Mouse (Mus musculus): Measurements from ENCODE around the gene Nacc1. TPM values are rescaled to one million over a fixed set of nuclear protein-coding genes. Genes with fewer than 3 reads are reported as not detected.

The Nacc1 gene
- polyA plus RNA-seq, 1 experiment, result 7.0 TPM

GRCm38 (mm10) chr8:84703466-84704249 lies 16.0 kb upstream of the Nacc1 start:
- Histone ChIP-seq H3K4me1 (ENCODE audit: control insufficient read depth) (peaks cover 84% of the 10 kb centered on the region), H3K9me3 (ENCODE audit: control insufficient read depth, low read length) (no peaks in the 10 kb centered on the region; the same call in 1 of the 2 replicates), H3K36me3 (ENCODE audit: control insufficient read depth) (peaks cover 50% of the 10 kb centered on the region), H3K4me3 (replicated peaks) (peak overlapping the region; percentile 90), H3K27me3 (ENCODE audit: control insufficient read depth) (peaks cover 40% of the 10 kb centered on the region)
- TF ChIP-seq GATA1 (IDR thresholded peaks at IDR 0.05; ENCODE audit: low read length), result 0 out of 2 replicates have a peak, but pooled peaks have one; percentile 37
- no peak for TF ChIP-seq TAL1 (IDR thresholded peaks at IDR 0.05; ENCODE audit: low read length)

- Histone ChIP-seq H3K4me3 (replicated peaks) (peak overlapping the region; percentile 90), H3K36me3 (ENCODE audit: control insufficient read depth) (peaks cover 56% of the 10 kb centered on the region), H3K9me3 (ENCODE audit: control insufficient read depth, low read length) (no peaks in the 10 kb centered on the region; the same call in 1 of the 2 replicates), H3K4me1 (ENCODE audit: control insufficient read depth) (peaks cover 84% of the 10 kb centered on the region), H3K27me3 (ENCODE audit: control insufficient read depth) (peaks cover 36% of the 10 kb centered on the region)
- TF ChIP-seq GATA1 (IDR thresholded peaks at IDR 0.05; ENCODE audit: low read length), result no peak
- TF ChIP-seq TAL1 (IDR thresholded peaks at IDR 0.05; ENCODE audit: low read length), result no peak
Measured at GRCm38 (mm10) chr8:84702963-84703465, 15.4 kb upstream of the Nacc1 start.

- no peaks in the 10 kb centered on the region; the same call in 1 of the 2 replicates for H3K9me3 ChIP-seq (ENCODE audit: control insufficient read depth, low read length)
- peaks cover 61% of the 10 kb centered on the region for H3K36me3 ChIP-seq (ENCODE audit: control insufficient read depth)
- peaks cover 83% of the 10 kb centered on the region for H3K4me1 ChIP-seq (ENCODE audit: control insufficient read depth)
- no peak for TF ChIP-seq TAL1 (IDR thresholded peaks at IDR 0.05; ENCODE audit: low read length)
- peaks cover 31% of the 10 kb centered on the region for H3K27me3 ChIP-seq (ENCODE audit: control insufficient read depth)
- peak overlapping the region; percentile 90 for H3K4me3 ChIP-seq (replicated peaks)
Measured at GRCm38 (mm10) chr8:84702561-84702960, 14.9 kb upstream of the Nacc1 start.

- peaks cover 74% of the 10 kb centered on the region for H3K36me3 ChIP-seq (ENCODE audit: control insufficient read depth)
- H3K9me3 ChIP-seq (ENCODE audit: control insufficient read depth, low read length), result no peaks in the 10 kb centered on the region
- TF ChIP-seq GATA1 (IDR thresholded peaks at IDR 0.05; ENCODE audit: low read length) (peak; percentile 99), TAL1 (IDR thresholded peaks at IDR 0.05; ENCODE audit: low read length) (peak; percentile 100)
- peak within 1 kb of the TSS; percentile 90 for H3K4me3 ChIP-seq (replicated peaks)
- peaks cover 73% of the 10 kb centered on the region for H3K4me1 ChIP-seq (ENCODE audit: control insufficient read depth)
- peaks cover 18% of the 10 kb centered on the region for H3K27me3 ChIP-seq (ENCODE audit: control insufficient read depth)
Measured at GRCm38 (mm10) chr8:84700941-84701911, 13.6 kb upstream of the Nacc1 start, which contains the start of gene Lyl1. Gene Lyl1, plus strand, starts transcription at chr8:84701457.

GRCm38 (mm10) chr8:84700526-84700925 lies 12.9 kb upstream of the Nacc1 start:
- Histone ChIP-seq H3K4me3 (replicated peaks) (peak overlapping the region; percentile 90), H3K9me3 (ENCODE audit: control insufficient read depth, low read length) (no peaks in the 10 kb centered on the region), H3K27me3 (ENCODE audit: control insufficient read depth) (peaks cover 12% of the 10 kb centered on the region), H3K36me3 (ENCODE audit: control insufficient read depth) (peaks cover 81% of the 10 kb centered on the region), H3K4me1 (ENCODE audit: control insufficient read depth) (peaks cover 69% of the 10 kb centered on the region)
- TF ChIP-seq TAL1 (IDR thresholded peaks at IDR 0.05; ENCODE audit: low read length) (no peak), GATA1 (IDR thresholded peaks at IDR 0.05; ENCODE audit: low read length) (no peak)

GRCm38 (mm10) chr8:84699861-84700322 lies 12.2 kb upstream of the Nacc1 start:
- Histone ChIP-seq H3K4me1 (ENCODE audit: control insufficient read depth) (peaks cover 68% of the 10 kb centered on the region), H3K4me3 (replicated peaks) (peak overlapping the region; percentile 45), H3K36me3 (ENCODE audit: control insufficient read depth) (peaks cover 87% of the 10 kb centered on the region)

GRCm38 (mm10) chr8:84698929-84699401 lies 11.3 kb upstream of the Nacc1 start:
- Histone ChIP-seq H3K36me3 (ENCODE audit: control insufficient read depth) (peaks cover 86% of the 10 kb centered on the region), H3K9me3 (ENCODE audit: control insufficient read depth, low read length) (no peaks in the 10 kb centered on the region), H3K4me3 (replicated peaks) (no peak overlapping the region), H3K4me1 (ENCODE audit: control insufficient read depth) (peaks cover 59% of the 10 kb centered on the region), H3K27me3 (ENCODE audit: control insufficient read depth) (peaks cover 3% of the 10 kb centered on the region; the same call in 1 of the 2 replicates)
- TF ChIP-seq TAL1 (IDR thresholded peaks at IDR 0.05; ENCODE audit: low read length) (no peak), GATA1 (IDR thresholded peaks at IDR 0.05; ENCODE audit: low read length) (no peak)

More at GRCm38 (mm10) chr8:84699861-84700322, 12.2 kb upstream of the Nacc1 start:
- no peak for TF ChIP-seq GATA1 (IDR thresholded peaks at IDR 0.05; ENCODE audit: low read length)
- no peak for TF ChIP-seq TAL1 (IDR thresholded peaks at IDR 0.05; ENCODE audit: low read length)
- Histone ChIP-seq H3K27me3 (ENCODE audit: control insufficient read depth) (peaks cover 5% of the 10 kb centered on the region; the same call in 1 of the 2 replicates), H3K9me3 (ENCODE audit: control insufficient read depth, low read length) (no peaks in the 10 kb centered on the region)

- H3K4me3 ChIP-seq (replicated peaks), result no peak overlapping the region
- H3K9me3 ChIP-seq (ENCODE audit: control insufficient read depth, low read length), result no peaks in the 10 kb centered on the region
- H3K4me1 ChIP-seq (ENCODE audit: control insufficient read depth), result peaks cover 53% of the 10 kb centered on the region
- peaks cover 2% of the 10 kb centered on the region; the same call in 1 of the 2 replicates for H3K27me3 ChIP-seq (ENCODE audit: control insufficient read depth)
- TF ChIP-seq GATA1 (IDR thresholded peaks at IDR 0.05; ENCODE audit: low read length), result no peak
- peaks cover 85% of the 10 kb centered on the region for H3K36me3 ChIP-seq (ENCODE audit: control insufficient read depth)
Measured at GRCm38 (mm10) chr8:84698288-84698687, 10.6 kb upstream of the Nacc1 start.
